Mouse (Mus musculus): ENCODE data around the gene Sgo1. TPM values are rescaled to one million over a fixed set of nuclear protein-coding genes. Genes with fewer than 3 reads are reported as not detected.
"Not testable (repeated sequence)": the region's sequence is repeated elsewhere in the genome, so short reads cannot be mapped to it uniquely, and the experiment has no call there.

Sgo1 gene
- polyA plus RNA-seq (2015; fragmentation: Nextera tagmentation; extraction: Ambion mirVana) = 39.3 and 51.1 TPM in 2 replicates

DNA sequence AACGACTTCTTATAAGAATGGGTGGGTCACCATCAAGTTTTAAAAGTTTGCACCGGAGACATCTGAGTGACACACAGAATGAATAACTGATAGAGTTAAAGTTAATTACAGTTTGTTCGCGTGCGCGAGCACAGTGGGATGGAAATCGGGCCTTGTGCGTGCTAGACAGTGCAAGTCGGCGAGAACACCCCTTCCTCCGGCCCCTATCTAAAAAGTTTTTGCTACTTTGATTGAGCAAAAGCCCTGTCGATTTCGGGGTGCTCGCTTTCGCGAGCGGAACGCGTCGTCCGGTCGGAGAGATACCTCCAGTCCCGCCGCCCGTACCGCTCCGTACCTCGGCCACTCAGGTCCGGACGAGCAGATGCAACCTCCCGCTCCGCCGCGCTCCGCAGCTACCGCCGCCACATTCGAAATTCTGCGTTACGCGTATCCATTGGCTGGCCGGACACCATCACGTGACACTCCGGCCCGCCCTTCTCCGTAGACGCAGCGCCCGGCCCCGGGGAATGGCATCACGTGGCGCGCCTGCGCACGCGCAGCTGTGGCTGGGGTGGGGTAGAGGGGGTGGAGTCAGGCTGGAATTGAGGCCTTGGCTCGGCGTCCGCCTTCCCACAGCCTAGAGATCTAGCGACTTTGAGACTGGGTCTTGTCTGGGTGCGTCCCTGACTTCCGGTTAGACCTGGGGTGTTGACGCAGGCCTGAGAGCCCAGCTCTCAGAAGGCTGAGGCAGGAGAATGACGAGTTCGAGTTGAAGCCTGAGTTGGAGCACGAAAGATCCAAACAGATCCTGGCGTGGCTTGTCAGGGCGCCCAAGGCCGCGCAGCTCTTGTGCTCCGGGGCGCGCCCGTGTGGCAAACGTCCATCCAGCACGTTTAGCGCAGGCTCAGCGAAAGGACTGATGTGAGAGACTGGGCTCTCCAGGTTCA lies at the start of gene Sgo1:
TSS of gene Sgo1 (minus strand) at position 457 of the 926 bp plus-strand sequence.
- under 1% methylated on average over 78 of the region's 78 CpGs for WGBS (ENCODE audit: insufficient replicate concordance)
- DNase-seq = peak; percentile 93
- Histone ChIP-seq H3K9me3 (replicated peaks) (no peaks in the 10 kb centered on the region), H3K4me2 (peak within 1 kb of the TSS; percentile 91), H3K27ac (peak within 1 kb of the TSS; percentile 96), H3K36me3 (peaks cover 31% of the 10 kb centered on the region), H3K27me3 (no peaks in the 10 kb centered on the region), H3K4me1 (replicated peaks) (peaks cover 25% of the 10 kb centered on the region), H3K4me3 (replicated peaks) (peak within 1 kb of the TSS; percentile 73), H3K9ac (peak within 1 kb of the TSS; percentile 86)
- peak; percentile 98 for ATAC-seq (ENCODE audit: low read depth)

DNA sequence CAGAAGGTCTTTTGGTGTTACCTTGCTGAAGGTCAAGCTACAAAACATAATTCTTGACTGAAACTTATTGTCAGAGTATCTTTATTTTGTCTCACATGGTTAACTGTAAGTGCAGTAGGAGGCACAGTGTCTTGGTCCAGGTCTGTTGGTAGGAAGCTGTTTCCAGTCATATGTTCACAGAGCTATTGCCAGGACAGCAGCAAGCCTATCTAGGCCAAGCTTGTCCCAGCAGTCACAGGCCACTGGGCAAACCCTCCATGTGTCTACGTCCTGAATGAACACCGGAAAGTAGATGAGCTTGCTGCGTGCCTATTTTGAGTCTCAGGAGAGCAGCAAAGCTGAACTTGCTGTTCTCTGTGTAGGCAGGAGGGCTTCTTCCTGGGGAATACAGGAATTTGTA lies 29.8 kb upstream of the Sgo1 start:
- H3K27ac ChIP-seq; H3K9ac ChIP-seq; DNase-seq; H3K4me3 ChIP-seq (replicated peaks); ATAC-seq (ENCODE audit: low read depth); H3K4me2 ChIP-seq; H3K4me1 ChIP-seq (replicated peaks); H3K9me3 ChIP-seq (replicated peaks); H3K27me3 ChIP-seq; H3K36me3 ChIP-seq: not testable (repeated sequence)
- 78% methylated on average over 3 of the region's 3 CpGs for WGBS (ENCODE audit: insufficient replicate concordance)

DNA sequence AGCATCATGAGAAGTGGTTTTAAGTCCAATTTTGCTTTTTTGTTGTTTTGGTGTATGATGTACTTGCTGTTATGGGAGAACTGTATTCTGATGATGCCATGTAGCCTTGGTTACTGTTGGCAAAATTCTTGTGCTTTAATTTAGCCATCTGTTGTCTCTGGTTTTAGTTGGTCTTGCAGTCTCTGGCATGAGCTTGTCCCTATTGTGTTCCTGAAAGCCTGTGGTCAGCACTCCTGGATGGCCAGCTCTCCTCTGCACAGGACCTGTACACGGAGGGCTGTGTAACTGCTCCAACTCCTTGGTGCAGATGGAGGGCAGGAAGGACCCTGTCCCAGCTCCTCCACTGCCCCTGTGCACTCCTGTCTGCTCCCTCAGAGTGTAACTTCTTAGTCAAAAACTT lies 29.3 kb upstream of the Sgo1 start:
- ATAC-seq (ENCODE audit: low read depth) (no peak), DNase-seq (no peak)
- no peak overlapping the region for H3K4me2 ChIP-seq
- 43% methylated on average over 1 of the region's 1 CpGs for WGBS (ENCODE audit: insufficient replicate concordance)
- no peaks in the 10 kb centered on the region for H3K27me3 ChIP-seq
- H3K9me3 ChIP-seq (replicated peaks) = no peaks in the 10 kb centered on the region
- no peaks in the 10 kb centered on the region for H3K4me1 ChIP-seq (replicated peaks)
- no peak overlapping the region for H3K9ac ChIP-seq
- H3K36me3 ChIP-seq = no peaks in the 10 kb centered on the region
- no peak overlapping the region for H3K27ac ChIP-seq
- H3K4me3 ChIP-seq (replicated peaks) = no peak overlapping the region

DNA sequence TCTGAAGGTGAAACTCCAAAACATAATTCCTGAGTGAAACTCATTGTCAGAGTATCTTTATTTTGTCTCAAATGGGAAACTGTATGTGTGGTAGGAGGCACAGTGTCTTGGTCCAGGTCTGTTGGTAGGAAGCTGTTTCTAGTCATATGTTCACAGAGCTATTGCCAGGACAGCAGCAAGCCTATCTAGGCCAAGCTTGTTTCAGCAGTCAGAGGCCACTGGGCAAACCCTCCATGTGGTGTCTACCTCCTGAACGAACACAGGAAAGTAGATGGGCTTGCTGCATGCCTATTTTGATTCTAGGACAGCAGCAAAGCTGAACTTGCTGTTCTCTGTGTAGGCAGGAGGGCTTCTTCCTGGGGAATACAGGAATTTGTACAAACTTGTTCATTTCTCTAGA lies 26.0 kb upstream of the Sgo1 start:
- H3K9me3 ChIP-seq (replicated peaks); H3K4me3 ChIP-seq (replicated peaks); H3K4me1 ChIP-seq (replicated peaks); H3K27ac ChIP-seq; DNase-seq; H3K9ac ChIP-seq; ATAC-seq (ENCODE audit: low read depth); H3K4me2 ChIP-seq; H3K27me3 ChIP-seq; H3K36me3 ChIP-seq: not testable (repeated sequence)
- 28% methylated on average over 1 of the region's 1 CpGs for WGBS (ENCODE audit: insufficient replicate concordance)

DNA sequence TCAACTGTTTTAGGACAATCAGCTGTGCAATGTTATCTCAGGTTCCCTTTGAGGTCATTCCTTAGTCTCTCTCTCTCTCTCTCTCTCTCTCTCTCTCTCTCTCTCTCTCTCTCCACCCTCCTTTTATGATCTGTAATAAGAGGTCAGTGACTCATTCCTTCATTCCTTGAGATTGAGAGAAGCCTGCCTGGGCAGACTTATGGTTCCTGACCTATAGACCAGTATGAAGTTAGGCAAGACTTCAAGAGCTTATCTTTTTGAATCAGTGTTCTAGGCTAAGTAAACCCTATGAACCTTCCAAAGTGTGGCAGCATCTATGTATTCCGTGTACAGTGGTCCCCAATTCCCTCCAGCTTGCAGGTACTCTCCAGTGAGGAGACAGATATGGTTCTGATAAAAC lies 25.3 kb upstream of the Sgo1 start:
- Histone ChIP-seq H3K36me3 (no peaks in the 10 kb centered on the region), H3K4me1 (replicated peaks) (no peaks in the 10 kb centered on the region), H3K4me2 (no peak overlapping the region), H3K9me3 (replicated peaks) (no peaks in the 10 kb centered on the region), H3K27me3 (no peaks in the 10 kb centered on the region), H3K9ac (no peak overlapping the region), H3K27ac (no peak overlapping the region), H3K4me3 (replicated peaks) (no peak overlapping the region)
- ATAC-seq (ENCODE audit: low read depth) (no peak), DNase-seq (no peak)
- WGBS (ENCODE audit: insufficient replicate concordance) = 28% methylated on average over 1 of the region's 1 CpGs

DNA sequence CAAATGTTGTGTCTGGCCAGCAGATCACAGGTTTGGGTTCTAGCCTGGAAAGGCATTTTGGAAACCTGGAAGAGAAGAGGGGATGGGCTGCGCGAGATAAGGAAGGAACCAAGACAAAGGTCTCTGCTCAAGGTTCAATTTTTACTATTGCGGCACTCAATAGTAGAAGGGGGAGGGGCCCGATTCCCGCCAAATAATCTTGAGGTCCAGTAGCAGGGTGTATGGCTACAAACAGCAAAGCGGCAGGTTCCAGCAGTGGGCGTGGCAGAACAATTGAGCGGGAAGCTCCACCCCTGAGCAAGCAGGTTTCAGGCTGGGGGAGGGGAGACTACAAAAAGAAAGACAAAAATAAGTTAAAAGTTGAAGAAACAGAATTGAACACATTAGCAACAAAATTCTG lies 8.4 kb upstream of the Sgo1 start:
- not testable (repeated sequence) for ATAC-seq (ENCODE audit: low read depth); H3K36me3 ChIP-seq; H3K4me2 ChIP-seq; DNase-seq; H3K27ac ChIP-seq; H3K4me1 ChIP-seq (replicated peaks); H3K9ac ChIP-seq; H3K9me3 ChIP-seq (replicated peaks); H3K27me3 ChIP-seq; H3K4me3 ChIP-seq (replicated peaks)
- WGBS (ENCODE audit: insufficient replicate concordance) = 84% methylated on average over 8 of the region's 8 CpGs

DNA sequence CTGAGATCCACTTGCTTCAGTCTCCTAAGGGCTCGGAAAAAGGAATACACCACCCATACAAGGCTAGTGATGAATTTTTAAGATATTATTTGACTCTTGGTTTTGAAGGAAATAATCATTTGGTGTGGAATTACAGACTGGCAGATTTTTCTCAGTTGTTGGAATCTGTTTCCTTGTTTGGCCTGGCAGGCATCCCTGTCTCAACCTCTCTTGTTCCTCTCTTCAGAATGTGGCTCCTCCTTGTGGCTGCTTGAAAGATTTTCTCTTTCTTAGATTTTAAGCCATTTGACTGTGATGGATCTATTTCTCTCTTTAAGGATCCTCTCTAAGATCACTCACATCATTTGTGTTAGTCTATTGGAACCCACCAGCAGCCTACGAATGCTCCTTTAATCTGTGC lies 4.9 kb upstream of the Sgo1 start:
- Histone ChIP-seq H3K36me3 (no peaks in the 10 kb centered on the region), H3K9me3 (replicated peaks) (no peaks in the 10 kb centered on the region), H3K27me3 (no peaks in the 10 kb centered on the region), H3K9ac (no peak overlapping the region), H3K4me3 (replicated peaks) (no peak overlapping the region), H3K27ac (no peak overlapping the region), H3K4me2 (no peak overlapping the region), H3K4me1 (replicated peaks) (peaks cover 9% of the 10 kb centered on the region)
- DNase-seq (no peak), ATAC-seq (ENCODE audit: low read depth) (no peak)
- WGBS (ENCODE audit: insufficient replicate concordance) = 62% methylated on average over 2 of the region's 2 CpGs

DNA sequence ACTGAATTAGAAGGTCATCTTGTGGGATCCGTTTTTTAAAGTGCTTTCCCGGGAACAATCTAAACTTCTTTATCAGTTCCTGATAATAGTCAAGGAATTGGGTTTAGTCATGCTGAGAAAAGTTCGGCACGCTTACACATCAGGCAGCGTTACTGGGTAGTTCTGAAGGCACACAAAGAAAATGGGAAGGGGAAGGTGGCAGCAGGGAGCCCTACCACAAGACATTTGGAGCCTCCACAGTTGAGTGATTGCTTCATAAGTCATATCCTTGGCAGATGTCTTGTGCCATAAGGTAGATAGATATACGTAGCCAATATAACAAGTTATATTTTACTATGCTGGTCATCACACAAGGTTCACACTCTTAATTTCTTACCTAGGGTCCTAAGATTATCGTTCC lies 813 bp upstream of the Sgo1 start:
- Histone ChIP-seq H3K4me3 (replicated peaks) (peak overlapping the region; percentile 73), H3K36me3 (peaks cover 23% of the 10 kb centered on the region), H3K4me1 (replicated peaks) (peaks cover 25% of the 10 kb centered on the region), H3K4me2 (peak overlapping the region; percentile 91), H3K9me3 (replicated peaks) (no peaks in the 10 kb centered on the region), H3K27me3 (no peaks in the 10 kb centered on the region), H3K27ac (peak overlapping the region; percentile 96), H3K9ac (peak overlapping the region; percentile 86)
- no peak for DNase-seq
- WGBS (ENCODE audit: insufficient replicate concordance) = 16% methylated on average over 7 of the region's 7 CpGs
- ATAC-seq (ENCODE audit: low read depth) = no peak

DNA sequence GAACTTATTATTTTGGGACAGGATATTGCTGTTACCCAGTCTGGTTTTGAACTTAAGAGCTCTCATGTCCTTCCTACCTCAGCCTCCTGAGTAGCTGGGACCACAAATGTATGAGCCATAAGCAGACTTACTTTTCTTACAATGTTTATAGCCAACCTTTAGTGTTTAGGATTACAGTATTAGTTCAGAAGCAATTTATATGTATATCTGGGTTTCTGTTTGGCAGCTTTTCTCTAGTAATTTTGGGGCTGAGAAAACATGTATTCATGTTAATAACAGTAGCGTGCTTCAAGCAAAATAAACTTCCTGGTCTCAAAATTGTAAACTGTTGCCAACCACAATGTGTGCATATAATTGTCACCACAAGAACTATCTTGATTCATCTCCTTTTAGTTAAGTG lies 812 bp downstream of the Sgo1 start:
- ATAC-seq (ENCODE audit: low read depth) (no peak), DNase-seq (no peak)
- Histone ChIP-seq H3K4me3 (replicated peaks) (peak overlapping the region; percentile 73), H3K27ac (peak overlapping the region; percentile 85), H3K36me3 (peaks cover 40% of the 10 kb centered on the region), H3K9ac (peak overlapping the region; percentile 82), H3K9me3 (replicated peaks) (no peaks in the 10 kb centered on the region), H3K4me2 (peak overlapping the region; percentile 71), H3K27me3 (no peaks in the 10 kb centered on the region), H3K4me1 (replicated peaks) (peaks cover 29% of the 10 kb centered on the region)
- WGBS (ENCODE audit: insufficient replicate concordance) = 5% methylated on average over 1 of the region's 1 CpGs

DNA sequence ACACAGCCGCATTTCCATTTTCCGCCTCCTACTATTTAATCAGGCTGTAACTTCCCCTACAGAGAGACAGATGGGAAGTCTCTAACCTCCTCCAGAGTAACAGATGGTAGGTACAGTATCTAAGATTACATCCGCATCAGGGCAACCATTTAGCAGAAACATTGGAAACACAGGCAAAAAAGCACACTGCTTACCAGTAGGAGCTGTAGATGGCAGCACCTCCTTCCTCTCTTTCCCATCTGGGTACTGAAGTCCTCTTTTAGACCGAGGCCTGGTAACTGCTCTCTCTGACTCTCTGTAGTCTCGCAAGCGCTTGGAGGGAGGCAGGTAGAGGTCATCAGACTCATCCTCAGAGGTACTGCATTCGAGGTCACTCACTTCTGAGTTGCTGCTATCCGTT lies 10.4 kb downstream of the Sgo1 start:
- H3K27ac ChIP-seq = no peak overlapping the region
- ATAC-seq (ENCODE audit: low read depth) (no peak), DNase-seq (no peak)
- no peaks in the 10 kb centered on the region for H3K27me3 ChIP-seq
- H3K4me2 ChIP-seq = no peak overlapping the region
- no peak overlapping the region for H3K4me3 ChIP-seq (replicated peaks)
- no peak overlapping the region for H3K9ac ChIP-seq
- H3K9me3 ChIP-seq (replicated peaks) = no peaks in the 10 kb centered on the region
- 84% methylated on average over 8 of the region's 8 CpGs for WGBS (ENCODE audit: insufficient replicate concordance)
- H3K36me3 ChIP-seq = peaks cover 83% of the 10 kb centered on the region
- 0 out of 2 replicates have a peak, but pooled peaks cover 4% of the 10 kb centered on the region for H3K4me1 ChIP-seq (replicated peaks)

DNA sequence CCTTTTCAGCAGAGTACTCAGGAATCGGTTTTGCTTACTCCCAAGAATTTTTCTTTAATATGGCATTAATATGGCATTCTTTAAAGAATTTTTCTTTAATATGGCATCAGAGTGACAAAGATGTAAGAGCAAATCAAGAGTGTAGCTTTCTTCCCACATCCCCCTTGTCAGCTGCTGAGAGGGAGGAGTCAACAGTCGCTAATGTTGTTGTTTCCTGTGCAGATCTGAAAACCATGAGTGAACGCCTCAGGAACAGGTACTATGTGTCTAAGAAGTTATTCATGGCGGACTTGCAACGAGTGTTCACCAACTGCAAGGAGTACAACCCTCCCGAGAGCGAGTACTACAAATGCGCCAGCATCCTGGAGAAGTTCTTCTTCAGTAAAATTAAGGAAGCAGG lies 18.7 kb downstream of the Sgo1 start:
- ATAC-seq (ENCODE audit: low read depth) (no peak), DNase-seq (no peak)
- no peak overlapping the region for H3K9ac ChIP-seq
- no peak overlapping the region for H3K27ac ChIP-seq
- 82% methylated on average over 8 of the region's 8 CpGs for WGBS (ENCODE audit: insufficient replicate concordance)
- H3K4me2 ChIP-seq = no peak overlapping the region
- peaks cover 88% of the 10 kb centered on the region for H3K36me3 ChIP-seq
- no peaks in the 10 kb centered on the region for H3K27me3 ChIP-seq
- no peak overlapping the region for H3K4me3 ChIP-seq (replicated peaks)
- H3K9me3 ChIP-seq (replicated peaks) = no peaks in the 10 kb centered on the region
- no peaks in the 10 kb centered on the region for H3K4me1 ChIP-seq (replicated peaks)

Data from liver, embryonic 13.5 days (tissue).